Mouse (Mus musculus) G1E (cell line): ENCODE data around the gene Amd1. TPM values are rescaled to one million over a fixed set of nuclear protein-coding genes. Genes with fewer than 3 reads are reported as not detected.

Source experiments
- ATAC-seq: 2 replicates; pipeline ENCODE4 v1.8.0; 2016; ENCODE audit warnings: mild to moderate bottlenecking; ENCODE audit not compliant: insufficient number of reproducible peaks, poor library complexity, low FRiP score, severe bottlenecking; ENCODE audit errors: extremely low read depth
- DNase-seq: peaks from one replicate; pipeline ENCODE4 v3.0.0; 2012; ENCODE audit warnings: low spot score
- H3K27me3 ChIP-seq: 2 replicates; pipeline ENCODE4 v1.6.1; 2012; ENCODE audit warnings: mild to moderate bottlenecking, low read length, inconsistent platforms; ENCODE audit not compliant: insufficient read depth
- H3K36me3 ChIP-seq: replicated peaks from 2 replicates; pipeline ENCODE3; 2012; ENCODE audit warnings: mild to moderate bottlenecking, inconsistent platforms
- H3K4me1 ChIP-seq: 2 replicates; pipeline ENCODE4 v1.6.1; 2012; ENCODE audit warnings: low read depth, low read length, inconsistent platforms, mixed read lengths; ENCODE audit not compliant: insufficient read depth
- H3K4me3 ChIP-seq: 2 replicates; pipeline ENCODE4 v1.5.1; 2012; ENCODE audit warnings: low read depth, mild to moderate bottlenecking, inconsistent platforms, low read length, moderate library complexity, mixed read lengths
- H3K9me3 ChIP-seq: replicated peaks from 2 replicates; pipeline ENCODE4 v1.6.1; 2012; ENCODE audit warnings: inconsistent platforms
- CTCF ChIP-seq: IDR thresholded peaks from 2 replicates; pipeline ENCODE4 v1.5.1; 2012; ENCODE audit warnings: low read depth, low read length, inconsistent platforms, mixed read lengths
- GATA1 ChIP-seq: IDR thresholded peaks from 2 replicates; pipeline ENCODE4 v1.6.1; 2012; ENCODE audit warnings: borderline replicate concordance, low read length, inconsistent platforms, mixed read lengths
- GATA2 ChIP-seq: IDR thresholded peaks from 2 replicates; pipeline ENCODE4 v1.6.1; 2012; ENCODE audit warnings: low read depth, low read length, inconsistent platforms, borderline replicate concordance
- POLR2AphosphoS5 ChIP-seq: IDR thresholded peaks from 2 replicates; pipeline ENCODE4 v1.6.1; 2012; ENCODE audit warnings: low read depth, low read length, inconsistent platforms; ENCODE audit not compliant: insufficient replicate concordance
- TAL1 ChIP-seq: conservative IDR thresholded peaks from 2 replicates; pipeline ENCODE4 v1.6.1; 2012; ENCODE audit warnings: low read depth, low read length, inconsistent platforms, mixed read lengths
- polyA plus RNA-seq: library from polyadenylated mRNA; stranded (reverse); fragments of >175 nt; gene quantifications from 2 replicates; pipeline ENCODE4 v1.2.3, GENCODE M21; 2012
- total RNA-seq, 2 experiments: library from RNA; stranded (forward) in 1 of 2; stranded (reverse) in 1 of 2; fragments of 200-1000 nt in 1 of 2; fragments of >200 nt in 1 of 2; fragmentation: Nextera tagmentation in 1 of 2; gene quantifications; 2 replicates each; pipeline ENCODE4 v1.2.3; 2014 to 2017

Amd1 gene
- total and polyA plus RNA-seq, 3 experiments = 7.7 to 198 (median 183) TPM

GRCm38 (mm10) chr10:40328004-40328551, 26.1 kb upstream of the Amd1 start:
- no peaks in the 10 kb centered on the region for H3K36me3 ChIP-seq
- peak overlapping the region; percentile 21; the same call in 1 of the 2 replicates for H3K4me3 ChIP-seq

GRCm38 (mm10) chr10:40320306-40320705, 18.3 kb upstream of the Amd1 start:
- DNase-seq = no peak
- Histone ChIP-seq H3K36me3 (no peaks in the 10 kb centered on the region), H3K4me1 (peaks cover 12% of the 10 kb centered on the region; the same call in 1 of the 2 replicates), H3K9me3 (peaks cover 6% of the 10 kb centered on the region), H3K27me3 (peaks cover 11% of the 10 kb centered on the region), H3K4me3 (no peak overlapping the region)
- ATAC-seq = no peak
- TF ChIP-seq GATA2 (no peak), CTCF (no peak), POLR2AphosphoS5 (no peak), GATA1 (no peak), TAL1 (no peak)

More at GRCm38 (mm10) chr10:40328004-40328551, 26.1 kb upstream of the Amd1 start:
- TF ChIP-seq POLR2AphosphoS5 = no peak
- no peak for TF ChIP-seq GATA2
- no peak for TF ChIP-seq CTCF
- no peak for TF ChIP-seq TAL1
- TF ChIP-seq GATA1 = no peak
- DNase-seq = peak; percentile 83
- Histone ChIP-seq H3K27me3 (no peaks in the 10 kb centered on the region), H3K9me3 (peaks cover 4% of the 10 kb centered on the region; the same call in 1 of the 2 replicates), H3K4me1 (peaks cover 32% of the 10 kb centered on the region)
- peak; percentile 90 for ATAC-seq

- no peak for TF ChIP-seq CTCF
- peaks cover 11% of the 10 kb centered on the region for H3K27me3 ChIP-seq
- no peaks in the 10 kb centered on the region for H3K36me3 ChIP-seq
- H3K4me1 ChIP-seq = peaks cover 12% of the 10 kb centered on the region; the same call in 1 of the 2 replicates
- DNase-seq (no peak), ATAC-seq (no peak)
- peaks cover 6% of the 10 kb centered on the region for H3K9me3 ChIP-seq
- H3K4me3 ChIP-seq = no peak overlapping the region
These were observed 15.0 kb upstream of the Amd1 start for GRCm38 (mm10) chr10:40316841-40317585.

- Histone ChIP-seq H3K9me3 (no peaks in the 10 kb centered on the region), H3K4me1 (peaks cover 24% of the 10 kb centered on the region), H3K36me3 (no peaks in the 10 kb centered on the region), H3K4me3 (no peak overlapping the region), H3K27me3 (peaks cover 5% of the 10 kb centered on the region)
- TF ChIP-seq GATA2 = no peak
- TF ChIP-seq CTCF = no peak
- no peak for TF ChIP-seq TAL1
- no peak for TF ChIP-seq GATA1
- no peak for TF ChIP-seq POLR2AphosphoS5
- DNase-seq = no peak
- ATAC-seq = no peak
These were observed 10.8 kb upstream of the Amd1 start for GRCm38 (mm10) chr10:40312781-40313180.

- Histone ChIP-seq H3K4me3 (peak overlapping the region; percentile 50; the same call in 1 of the 2 replicates), H3K27me3 (no peaks in the 10 kb centered on the region), H3K36me3 (no peaks in the 10 kb centered on the region), H3K4me1 (peaks cover 20% of the 10 kb centered on the region), H3K9me3 (peaks cover 4% of the 10 kb centered on the region)
- no peak for TF ChIP-seq TAL1
- no peak for TF ChIP-seq CTCF
- TF ChIP-seq POLR2AphosphoS5 = no peak
- no peak for TF ChIP-seq GATA1
- no peak for TF ChIP-seq GATA2
- peak; percentile 57 for ATAC-seq
- peak; percentile 41 for DNase-seq
These were observed 8.1 kb upstream of the Amd1 start for GRCm38 (mm10) chr10:40309884-40310635.

- DNase-seq = no peak
- ATAC-seq = no peak
- Histone ChIP-seq H3K4me3 (no peak overlapping the region), H3K27me3 (no peaks in the 10 kb centered on the region), H3K4me1 (peaks cover 30% of the 10 kb centered on the region), H3K9me3 (peaks cover 4% of the 10 kb centered on the region), H3K36me3 (no peaks in the 10 kb centered on the region)
- no peak for TF ChIP-seq GATA2
- TF ChIP-seq CTCF = no peak
- no peak for TF ChIP-seq TAL1
- TF ChIP-seq GATA1 = no peak
- TF ChIP-seq POLR2AphosphoS5 = no peak
These were observed 6.0 kb upstream of the Amd1 start for GRCm38 (mm10) chr10:40307826-40308583.
